Mouse (Mus musculus) T-helper 17 cell (primary cell): ENCODE results near the gene Mpc1.

Experiments used
- in situ Hi-C, 2 experiments: fragments of 300-600 bp; cut with MboI, MseI; formaldehyde crosslinking; loops; 1 replicate in 1 of 2; 2 replicates in 1 of 2; pipeline ENCODE4 v1.15.1; 2025; ENCODE audit warnings: high pct_unique_total_duplicates in 2 of 2

The Mpc1 gene

GRCm38 (mm10) chr17:8276680-8277079 is 6.0 kb upstream of the Mpc1 start:
- in situ Hi-C loops, result no loop called here

GRCm38 (mm10) chr17:8277266-8277665 is 5.4 kb upstream of the Mpc1 start:
- in situ Hi-C loops, result no loop called here

GRCm38 (mm10) chr17:8278356-8278755 is 4.3 kb upstream of the Mpc1 start:
- in situ Hi-C loops, result no loop called here

GRCm38 (mm10) chr17:8283526-8284253 is 986 bp downstream of the Mpc1 start:
- in situ Hi-C loops, result no loop called here

- in situ Hi-C loops, result no loop called here
Measured at GRCm38 (mm10) chr17:8284254-8284661, 1.6 kb downstream of the Mpc1 start.

GRCm38 (mm10) chr17:8285056-8285455 is 2.4 kb downstream of the Mpc1 start:
- in situ Hi-C loops, result no loop called here

- in situ Hi-C loops, result no loop called here
Measured at GRCm38 (mm10) chr17:8286987-8287386, 4.3 kb downstream of the Mpc1 start.

- in situ Hi-C loops, result no loop called here
Measured at GRCm38 (mm10) chr17:8289993-8290679, 7.4 kb downstream of the Mpc1 start.

- in situ Hi-C loops, result no loop called here
Measured at GRCm38 (mm10) chr17:8290736-8291135, 8.0 kb downstream of the Mpc1 start.

GRCm38 (mm10) chr17:8295825-8296224 is 13.1 kb downstream of the Mpc1 start:
- in situ Hi-C loops, result no loop called here

- in situ Hi-C loops, result no loop called here
Measured at GRCm38 (mm10) chr17:8296313-8296844, 13.7 kb downstream of the Mpc1 start.

GRCm38 (mm10) chr17:8297746-8298145 is 15.0 kb downstream of the Mpc1 start:
- in situ Hi-C loops, result no loop called here

- in situ Hi-C loops, result no loop called here
Measured at GRCm38 (mm10) chr17:8298281-8298680, 15.6 kb downstream of the Mpc1 start.

GRCm38 (mm10) chr17:8299524-8299923 is 16.8 kb downstream of the Mpc1 start:
- in situ Hi-C loops, result no loop called here

- in situ Hi-C loops, result no loop called here
Measured at GRCm38 (mm10) chr17:8301515-8301914, 18.8 kb downstream of the Mpc1 start.

- in situ Hi-C loops, result no loop called here
Measured at GRCm38 (mm10) chr17:8302772-8303438, 20.2 kb downstream of the Mpc1 start.

GRCm38 (mm10) chr17:8303671-8304070 is 21.0 kb downstream of the Mpc1 start:
- in situ Hi-C loops, result no loop called here

GRCm38 (mm10) chr17:8305801-8306200 is 23.1 kb downstream of the Mpc1 start:
- in situ Hi-C loops, result loop anchor here (5.0 kb wide), 2 partner anchors 48 to 98 kb away; no protein-coding TSS in a partner anchor

GRCm38 (mm10) chr17:8310838-8311614 is 28.3 kb downstream of the Mpc1 start, which contains the start of gene Sft2d1:
TSS of gene Sft2d1 (plus strand) at chr17:8311102.
- in situ Hi-C loops, result no loop called here

- in situ Hi-C loops, result no loop called here
Measured at GRCm38 (mm10) chr17:8311751-8312150, 29.0 kb downstream of the Mpc1 start.

- in situ Hi-C loops, result no loop called here
Measured at GRCm38 (mm10) chr17:8313976-8314375, 31.3 kb downstream of the Mpc1 start.
